In genomic region chr13:19394798-19395687, GRCm38 (mm10) we compare ENCODE assay signal across 8 mouse cellular contexts. TPM values are rescaled to one million over a fixed set of nuclear protein-coding genes. Genes with fewer than 3 reads are reported as not detected.
DNase-seq lines count a peak whose midpoint lies in the region; ATAC-seq lines count a peak whose summit lies in the region.

No protein-coding gene starts in this region.

- H3K4me3 ChIP-seq in heart, embryonic 16.5 days (ENCODE audit: low read length) = peak overlapping the region; percentile 97
- H3K4me3 ChIP-seq in hindbrain, embryonic 11.5 days (ENCODE audit: low read depth, low read length) = peak overlapping the region; percentile 60
- peak overlapping the region; percentile 94 for H3K4me3 ChIP-seq in midbrain, embryonic 12.5 days

- H3K27me3 ChIP-seq in heart, embryonic 16.5 days (ENCODE audit: control insufficient read depth, insufficient read depth, low read length) = no peaks in the 10 kb centered on the region
- no peaks in the 10 kb centered on the region for H3K27me3 ChIP-seq in hindbrain, embryonic 11.5 days (ENCODE audit: control insufficient read depth, insufficient read depth, low read length)
- no peaks in the 10 kb centered on the region for H3K27me3 ChIP-seq in midbrain, embryonic 12.5 days

- no peaks in the 10 kb centered on the region for H3K9me3 ChIP-seq in heart, embryonic 16.5 days (replicated peaks; ENCODE audit: control insufficient read depth, low read length)
- no peaks in the 10 kb centered on the region for H3K9me3 ChIP-seq in hindbrain, embryonic 11.5 days (ENCODE audit: control insufficient read depth, low read length)
- H3K9me3 ChIP-seq in midbrain, embryonic 12.5 days = no peaks in the 10 kb centered on the region

- under 1% methylated on average over 25 of the region's 25 CpGs for WGBS in heart, embryonic 16.5 days
- WGBS in hindbrain, embryonic 11.5 days = 1% methylated on average over 25 of the region's 25 CpGs
- WGBS in midbrain, embryonic 12.5 days = under 1% methylated on average over 25 of the region's 25 CpGs

- peak; percentile 71 for ATAC-seq in heart, embryonic 16.5 days (replicated peaks; ENCODE audit: extremely low read depth, insufficient read depth, low FRiP score)
- peak; percentile 89 for ATAC-seq in hindbrain, embryonic 11.5 days (ENCODE audit: low FRiP score)
- ATAC-seq in midbrain, embryonic 12.5 days (ENCODE audit: low FRiP score, low read depth) = peak; percentile 88

- H3K4me2 ChIP-seq in heart, embryonic 16.5 days (ENCODE audit: low read depth, low read length) = peak overlapping the region; percentile 78
- peak overlapping the region; percentile 49 for H3K4me2 ChIP-seq in hindbrain, embryonic 11.5 days (replicated peaks; ENCODE audit: low read depth, low read length)
- peak overlapping the region; percentile 58 for H3K4me2 ChIP-seq in midbrain, embryonic 12.5 days (replicated peaks)

- H3K4me1 ChIP-seq in heart, embryonic 16.5 days (ENCODE audit: control insufficient read depth, insufficient read depth, low read length) = peaks cover 20% of the 10 kb centered on the region
- H3K4me1 ChIP-seq in hindbrain, embryonic 11.5 days (replicated peaks; ENCODE audit: control insufficient read depth, insufficient read depth, low read length) = no peaks in the 10 kb centered on the region
- peaks cover 18% of the 10 kb centered on the region for H3K4me1 ChIP-seq in midbrain, embryonic 12.5 days

- H3K9ac ChIP-seq in heart, embryonic 16.5 days (ENCODE audit: low read length) = peak overlapping the region; percentile 96
- H3K9ac ChIP-seq in hindbrain, embryonic 11.5 days (ENCODE audit: low read depth, low read length) = peak overlapping the region; percentile 77
- peak overlapping the region; percentile 90 for H3K9ac ChIP-seq in midbrain, embryonic 12.5 days (replicated peaks)

- no peak for DNase-seq in heart, adult 8-10 months (ENCODE audit: low spot score)
- peak; percentile 35 for DNase-seq in MN1 (ENCODE audit: low spot score)
- DNase-seq in hindbrain, embryonic 11.5 days (ENCODE audit: low spot score) = peak; percentile 19
- no peak for DNase-seq in spleen, adult 18-20 months
- DNase-seq in adrenal gland, postnatal 36 days = no peak
- DNase-seq in layer of hippocampus, adult 8-10 months (ENCODE audit: low spot score in 2 of 2) = no peak

- no peaks in the 10 kb centered on the region for H3K36me3 ChIP-seq in heart, embryonic 16.5 days (ENCODE audit: control insufficient read depth, insufficient read depth)
- H3K36me3 ChIP-seq in hindbrain, embryonic 11.5 days (ENCODE audit: control insufficient read depth, insufficient read depth, low read length) = no peaks in the 10 kb centered on the region
- H3K36me3 ChIP-seq in midbrain, embryonic 12.5 days = no peaks in the 10 kb centered on the region

- H3K27ac ChIP-seq in heart, embryonic 16.5 days (ENCODE audit: low read length) = peak overlapping the region; percentile 85
- peak overlapping the region; percentile 14; the same call in 1 of the 2 replicates for H3K27ac ChIP-seq in hindbrain, embryonic 11.5 days (ENCODE audit: low read depth, low read length)
- H3K27ac ChIP-seq in midbrain, embryonic 12.5 days (replicated peaks) = peak overlapping the region; percentile 87

RNA-seq across cellular contexts. Expression of gene Stard3nl, which starts 0.6 kb away (rescaled TPM):
- 65.7 and 72.4 TPM in 2 replicates for polyA plus RNA-seq in heart, embryonic 16.5 days (2015; fragmentation: Nextera tagmentation; extraction: Ambion mirVana)
- total RNA-seq in heart, adult 8-10 months (2022) = 10 to 100 TPM; 13.4 to 18.3 (median 15.2) TPM
- 139 and 149 TPM in 2 replicates for polyA plus RNA-seq in hindbrain, embryonic 11.5 days (2014; fragmentation: Nextera tagmentation; extraction: Ambion mirVana)
- polyA plus RNA-seq in midbrain, embryonic 12.5 days (2016; fragmentation: Nextera tagmentation; extraction: Ambion mirVana) = 127 and 136 TPM in 2 replicates
- 10 to 100 TPM; 32.5 to 42.6 TPM for total RNA-seq in adrenal gland, postnatal 36 days (2021)
- total RNA-seq in layer of hippocampus, adult 8-10 months (2022) = 10 to 100 TPM; 59.4 to 70.1 (median 62.2) TPM

Comparison
In these comparisons a context has a peak if more than half of its experiments do, and no peak if none do; other contexts are left out.
1. H3K27ac ChIP-seq: peak in every context shown above with its lines; median percentile 87 in midbrain, embryonic 12.5 days; 85 in heart, embryonic 16.5 days; 14 in hindbrain, embryonic 11.5 days.
2. DNase-seq: peak in MN1 (single experiment) and hindbrain, embryonic 11.5 days (single experiment); none in heart, adult 8-10 months (single experiment), spleen, adult 18-20 months (0 of 2), adrenal gland, postnatal 36 days (0 of 2) and layer of hippocampus, adult 8-10 months (0 of 2).
3. Peak in every context shown above with its lines, with median percentiles within 50 percentile points of each other: ATAC-seq, H3K4me2 ChIP-seq, H3K4me3 ChIP-seq and H3K9ac ChIP-seq.